Mouse (Mus musculus) liver, adult (tissue): ENCODE data around the gene Gm20388.

Experiments used
- GATA4 ChIP-seq: IDR thresholded peaks from 2 replicates; pipeline ENCODE4 v1.6.1; 2014; ENCODE audit warnings: mild to moderate bottlenecking, low read length; ENCODE audit not compliant: insufficient replicate concordance

The Gm20388 gene

GRCm38 (mm10) chr8:123854733-123855475 lies 3944.3 kb downstream of the Gm20388 start:
- TF ChIP-seq GATA4: no peak

GRCm38 (mm10) chr8:123857361-123857760 lies 3946.7 kb downstream of the Gm20388 start:
- no peak for TF ChIP-seq GATA4

DNA sequence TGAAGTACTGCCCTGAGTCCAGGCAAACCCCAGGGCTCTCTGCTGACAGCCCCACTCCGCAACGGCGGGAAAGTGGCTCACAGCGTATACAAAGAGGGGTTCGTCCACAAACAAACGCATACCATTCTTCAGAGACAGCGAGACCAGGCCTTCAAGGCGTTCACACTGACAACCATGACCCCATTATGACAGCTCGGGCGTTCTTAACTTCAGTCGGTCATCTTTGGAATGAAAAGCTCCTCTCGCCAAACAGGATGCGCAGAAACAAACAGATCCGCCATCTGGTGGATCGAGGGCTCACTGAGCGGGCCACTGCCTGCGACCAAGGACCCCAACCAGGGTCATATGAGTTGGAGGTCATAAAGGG lies 3947.9 kb downstream of the Gm20388 start:
- no peak for TF ChIP-seq GATA4

GRCm38 (mm10) chr8:123858941-123859647 lies 3948.5 kb downstream of the Gm20388 start:
- TF ChIP-seq GATA4: no peak

- no peak; the same call in 1 of the 2 replicates for TF ChIP-seq GATA4
These were observed 3949.1 kb downstream of the Gm20388 start, which contains the start of gene Ccsap for GRCm38 (mm10) chr8:123859648-123860259. Ccsap (minus strand) TSS chr8:123860209.

DNA sequence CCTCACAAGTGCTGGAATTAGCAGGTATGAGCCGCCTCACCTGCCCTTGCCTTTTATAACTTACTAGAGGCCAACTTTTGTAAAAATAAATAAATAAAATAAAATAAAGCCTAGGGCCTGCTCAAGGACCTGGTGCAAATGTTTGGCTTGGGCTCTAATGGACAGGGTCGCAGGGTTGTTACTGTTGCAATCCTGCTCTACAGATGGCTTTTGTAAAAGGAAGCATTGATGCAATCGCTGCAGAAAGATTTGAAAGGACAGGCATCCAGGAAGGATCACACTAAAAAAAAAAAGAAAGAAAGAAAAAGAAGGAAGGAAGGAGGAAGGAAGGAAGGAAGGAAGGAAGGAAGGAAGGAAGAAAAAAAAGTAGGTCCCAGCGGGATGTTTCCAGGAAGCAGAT lies 3949.7 kb downstream of the Gm20388 start:
- no peak for TF ChIP-seq GATA4

DNA sequence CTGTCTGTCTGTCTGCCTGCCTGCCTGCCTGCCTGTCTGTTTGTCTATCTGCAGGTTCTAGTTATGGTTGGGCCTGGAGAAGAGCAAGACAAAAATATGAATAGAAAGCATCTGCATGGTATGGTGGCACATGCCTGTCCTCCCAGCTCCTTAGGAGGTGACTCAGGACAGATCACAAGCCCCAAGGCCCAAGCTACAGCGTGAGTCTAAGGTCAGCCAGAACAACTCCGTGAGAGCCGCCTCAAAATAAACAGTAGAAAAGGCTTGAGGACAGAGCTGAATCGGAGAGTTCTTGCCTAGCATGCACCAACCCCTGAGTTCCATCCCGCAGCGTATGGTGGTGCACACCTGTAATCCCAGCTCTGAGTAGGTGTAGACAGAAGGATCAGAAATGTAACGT lies 3955.1 kb downstream of the Gm20388 start:
- TF ChIP-seq GATA4: no peak

GRCm38 (mm10) chr8:123866971-123867370 lies 3956.3 kb downstream of the Gm20388 start:
- TF ChIP-seq GATA4: no peak

DNA sequence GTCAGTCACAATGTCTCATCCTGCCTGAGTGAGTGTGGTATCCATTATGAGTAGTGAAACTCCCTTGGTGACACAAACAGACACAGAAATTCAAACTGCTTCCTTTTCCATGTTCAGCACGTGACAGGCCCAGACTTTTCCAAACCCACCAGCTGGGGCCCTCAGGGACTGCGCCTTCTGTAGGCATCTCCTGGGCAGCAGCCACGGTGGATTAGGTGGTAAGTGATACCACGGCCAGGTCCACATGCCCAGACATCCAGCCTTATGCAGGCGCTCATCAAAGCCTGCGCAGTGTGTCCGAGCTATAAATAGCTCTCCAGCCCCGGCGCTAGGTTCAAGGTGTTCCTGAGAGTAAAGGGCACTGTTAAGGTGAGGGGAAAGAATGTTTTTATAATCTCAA lies 3961.4 kb downstream of the Gm20388 start:
- no peak for TF ChIP-seq GATA4

GRCm38 (mm10) chr8:123873364-123873763 lies 3962.7 kb downstream of the Gm20388 start:
- TF ChIP-seq GATA4: no peak

DNA sequence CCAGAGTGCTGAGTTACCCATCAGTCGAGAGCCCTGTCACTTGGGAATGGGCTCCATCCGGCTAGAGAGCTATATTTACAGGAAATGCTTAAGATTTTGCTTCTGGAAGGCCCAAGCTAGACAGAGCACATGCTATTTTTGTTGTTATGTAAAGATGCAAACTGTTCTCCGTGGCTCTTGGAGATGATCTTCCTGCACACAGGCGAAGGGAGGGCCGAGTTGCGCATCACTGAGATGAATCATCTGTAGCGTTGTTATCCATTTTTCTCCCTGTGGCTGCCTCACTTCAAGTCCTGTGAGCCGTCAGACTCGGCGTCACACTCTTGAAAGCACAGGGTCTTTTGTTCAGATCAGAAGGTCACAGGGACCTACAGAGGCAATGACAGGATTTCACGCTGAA lies 3963.7 kb downstream of the Gm20388 start:
- no peak for TF ChIP-seq GATA4

- no peak for TF ChIP-seq GATA4
These were observed 3967.2 kb downstream of the Gm20388 start for GRCm38 (mm10) chr8:123877865-123878264.

GRCm38 (mm10) chr8:123880271-123880670 lies 3969.6 kb downstream of the Gm20388 start:
- no peak for TF ChIP-seq GATA4

GRCm38 (mm10) chr8:123880821-123881350 lies 3970.2 kb downstream of the Gm20388 start:
- no peak for TF ChIP-seq GATA4

DNA sequence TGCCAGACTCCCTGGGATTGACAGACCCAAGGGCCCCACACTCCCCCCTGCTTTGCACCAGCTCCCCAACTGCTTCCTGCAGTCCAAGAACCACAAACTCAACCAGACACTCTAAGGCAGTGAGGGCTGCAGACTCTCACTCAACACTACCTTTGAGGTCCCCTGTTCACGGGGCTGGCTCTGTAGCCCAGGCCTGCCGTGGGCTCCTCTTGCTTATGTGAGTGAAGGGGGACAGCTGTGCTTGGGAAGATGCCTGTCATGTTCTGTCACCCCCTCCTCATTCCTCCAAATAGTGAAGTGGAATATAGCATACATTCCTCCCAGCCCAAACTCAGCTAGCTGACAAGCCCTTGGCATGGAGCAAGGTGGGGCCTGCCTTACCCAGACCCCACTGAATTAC lies 3971.8 kb downstream of the Gm20388 start:
- TF ChIP-seq GATA4: no peak

DNA sequence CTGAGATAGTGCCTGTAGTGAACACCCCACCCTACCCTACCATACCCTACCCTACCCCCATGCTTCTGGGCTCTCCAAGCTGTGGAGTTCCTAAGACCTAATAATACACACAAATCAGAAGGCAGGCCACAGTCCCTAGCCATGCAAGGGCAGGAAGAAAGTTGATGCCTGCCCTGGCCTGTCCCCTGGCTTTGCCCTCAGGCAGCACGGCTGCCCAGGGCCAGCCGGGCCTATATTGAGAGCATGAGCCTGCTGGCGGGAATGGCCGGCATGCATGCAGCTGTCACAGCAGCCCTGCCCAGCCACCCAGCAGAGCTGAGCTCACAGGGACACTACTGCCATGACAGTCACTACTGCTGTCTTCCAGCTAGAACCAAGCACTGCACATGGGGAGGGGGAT lies 3972.5 kb downstream of the Gm20388 start:
- TF ChIP-seq GATA4: no peak
